Mouse (Mus musculus) embryonic facial prominence, embryonic 12.5 days (tissue): Measurements from ENCODE around the gene Mepe. TPM values are rescaled to one million over a fixed set of nuclear protein-coding genes. Genes with fewer than 3 reads are reported as not detected.

Experiments used
- ATAC-seq: fragments of 200-750 bp; cut with Nextera tagmentation; 2 replicates; pipeline ENCODE4 v1.8.0; 2017; ENCODE audit not compliant: insufficient number of reproducible peaks, insufficient read depth, low FRiP score, low TSS enrichment
- H3K27ac ChIP-seq: fragments of 300-500 bp; sonication (generic); 2 replicates; pipeline ENCODE4 v1.5.1; 2016; ENCODE audit warnings: mild to moderate bottlenecking
- H3K27me3 ChIP-seq: fragments of 300-500 bp; sonication (generic); 2 replicates; pipeline ENCODE4 v1.6.1; 2016; ENCODE audit warnings: mild to moderate bottlenecking, moderate library complexity
- H3K36me3 ChIP-seq: fragments of 300-500 bp; sonication (generic); 2 replicates; pipeline ENCODE4 v1.6.1; 2016; ENCODE audit warnings: mild to moderate bottlenecking
- H3K4me1 ChIP-seq: fragments of 300-500 bp; sonication (generic); 2 replicates; pipeline ENCODE4 v1.6.1; 2016
- H3K4me2 ChIP-seq: fragments of 300-500 bp; sonication (generic); replicated peaks from 2 replicates; pipeline ENCODE4 v1.6.1; 2016; ENCODE audit warnings: mild to moderate bottlenecking, moderate library complexity
- H3K4me3 ChIP-seq: fragments of 300-500 bp; sonication (generic); 2 replicates; pipeline ENCODE4 v1.5.1; 2016; ENCODE audit warnings: mild to moderate bottlenecking
- H3K9ac ChIP-seq: fragments of 300-500 bp; sonication (generic); 2 replicates; pipeline ENCODE4 v1.6.1; 2016; ENCODE audit warnings: mild to moderate bottlenecking, moderate library complexity
- H3K9me3 ChIP-seq: fragments of 300-500 bp; sonication (generic); 2 replicates; pipeline ENCODE4 v1.6.1; 2016; ENCODE audit warnings: mild to moderate bottlenecking, moderate library complexity
- WGBS: fragments of 180-500 bp; shearing (Covaris S2); methylation state at CpG from one replicate; pipeline ENCODE4 v1.1.7; 2016; 5-methylcytosine and 5-hydroxymethylcytosine counted together
- polyA plus RNA-seq: library from polyadenylated mRNA; unstranded; fragments of >200 nt; fragmentation: Nextera tagmentation; extraction: Ambion mirVana; gene quantifications from 2 replicates; pipeline ENCODE4 v1.2.1, GENCODE M21; 2016

Gene Mepe
- polyA plus RNA-seq, 1 experiment from 2014 or later: not detected

- peaks cover 6% of the 10 kb centered on the region; the same call in 1 of the 2 replicates for H3K36me3 ChIP-seq
- H3K9ac ChIP-seq: no peak overlapping the region
- no peak overlapping the region for H3K4me3 ChIP-seq
- ATAC-seq: 0 out of 2 replicates have a peak, but pooled peaks have one; percentile 28
- H3K9me3 ChIP-seq: no peaks in the 10 kb centered on the region
- no peak overlapping the region for H3K4me2 ChIP-seq
- H3K27me3 ChIP-seq: peaks cover 6% of the 10 kb centered on the region; the same call in 1 of the 2 replicates
- WGBS: 80% methylated on average over 6 of the region's 6 CpGs
- H3K4me1 ChIP-seq: no peaks in the 10 kb centered on the region
- no peak overlapping the region for H3K27ac ChIP-seq
Measured at GRCm38 (mm10) chr5:104333643-104334042, 8.5 kb downstream of the Mepe start.

GRCm38 (mm10) chr5:104334516-104334915 is 9.4 kb downstream of the Mepe start:
- H3K9me3 ChIP-seq: no peaks in the 10 kb centered on the region
- peaks cover 6% of the 10 kb centered on the region; the same call in 1 of the 2 replicates for H3K36me3 ChIP-seq
- no peak overlapping the region for H3K9ac ChIP-seq
- peaks cover 6% of the 10 kb centered on the region; the same call in 1 of the 2 replicates for H3K27me3 ChIP-seq
- H3K4me2 ChIP-seq: no peak overlapping the region
- WGBS: 76% methylated on average over 14 of the region's 14 CpGs
- H3K4me3 ChIP-seq: no peak overlapping the region
- no peak for ATAC-seq
- no peak overlapping the region for H3K27ac ChIP-seq
- H3K4me1 ChIP-seq: no peaks in the 10 kb centered on the region

GRCm38 (mm10) chr5:104335962-104336361 is 10.8 kb downstream of the Mepe start:
- no peak overlapping the region for H3K4me3 ChIP-seq
- no peak overlapping the region for H3K9ac ChIP-seq
- H3K9me3 ChIP-seq: no peaks in the 10 kb centered on the region
- no peak for ATAC-seq
- no peaks in the 10 kb centered on the region; the same call in 1 of the 2 replicates for H3K4me1 ChIP-seq
- H3K27ac ChIP-seq: no peak overlapping the region
- peaks cover 6% of the 10 kb centered on the region; the same call in 1 of the 2 replicates for H3K27me3 ChIP-seq
- peaks cover 6% of the 10 kb centered on the region; the same call in 1 of the 2 replicates for H3K36me3 ChIP-seq
- WGBS: 88% methylated on average over 5 of the region's 5 CpGs
- no peak overlapping the region for H3K4me2 ChIP-seq

GRCm38 (mm10) chr5:104337491-104337890 is 12.4 kb downstream of the Mepe start:
- Histone ChIP-seq H3K36me3 (no peaks in the 10 kb centered on the region), H3K9ac (no peak overlapping the region), H3K4me1 (no peaks in the 10 kb centered on the region; the same call in 1 of the 2 replicates), H3K9me3 (no peaks in the 10 kb centered on the region), H3K4me3 (no peak overlapping the region), H3K4me2 (no peak overlapping the region), H3K27ac (no peak overlapping the region), H3K27me3 (no peaks in the 10 kb centered on the region)
- 76% methylated on average over 4 of the region's 4 CpGs for WGBS
- ATAC-seq: no peak

GRCm38 (mm10) chr5:104339009-104339408 is 13.9 kb downstream of the Mepe start:
- Histone ChIP-seq H3K4me3 (no peak overlapping the region), H3K27ac (no peak overlapping the region), H3K9ac (no peak overlapping the region), H3K36me3 (no peaks in the 10 kb centered on the region), H3K27me3 (no peaks in the 10 kb centered on the region), H3K4me2 (no peak overlapping the region), H3K9me3 (no peaks in the 10 kb centered on the region), H3K4me1 (no peaks in the 10 kb centered on the region; the same call in 1 of the 2 replicates)
- ATAC-seq: no peak
- 80% methylated on average over 5 of the region's 5 CpGs for WGBS

- no peaks in the 10 kb centered on the region for H3K27me3 ChIP-seq
- 20% methylated on average over 14 of the region's 14 CpGs for WGBS
- no peaks in the 10 kb centered on the region for H3K9me3 ChIP-seq
- no peak; the same call in 1 of the 2 replicates for ATAC-seq
- H3K27ac ChIP-seq: no peak overlapping the region
- no peaks in the 10 kb centered on the region for H3K36me3 ChIP-seq
- no peak overlapping the region for H3K9ac ChIP-seq
- peak overlapping the region; percentile 32; the same call in 1 of the 2 replicates for H3K4me2 ChIP-seq
- H3K4me1 ChIP-seq: no peaks in the 10 kb centered on the region; the same call in 1 of the 2 replicates
- H3K4me3 ChIP-seq: no peak overlapping the region
Measured at GRCm38 (mm10) chr5:104339706-104340512, 14.8 kb downstream of the Mepe start.

- no peak for ATAC-seq
- H3K4me2 ChIP-seq: no peak overlapping the region
- H3K4me3 ChIP-seq: no peak overlapping the region
Measured at GRCm38 (mm10) chr5:104340513-104340829, 15.3 kb downstream of the Mepe start.

GRCm38 (mm10) chr5:104342881-104343280 is 17.8 kb downstream of the Mepe start:
- H3K4me2 ChIP-seq: no peak overlapping the region
- no peak overlapping the region for H3K27ac ChIP-seq
- H3K4me3 ChIP-seq: no peak overlapping the region
- no peaks in the 10 kb centered on the region for H3K36me3 ChIP-seq
- 35% methylated on average over 6 of the region's 6 CpGs for WGBS
- H3K4me1 ChIP-seq: no peaks in the 10 kb centered on the region; the same call in 1 of the 2 replicates
- H3K9ac ChIP-seq: no peak overlapping the region
- no peak for ATAC-seq
- H3K9me3 ChIP-seq: no peaks in the 10 kb centered on the region
- H3K27me3 ChIP-seq: no peaks in the 10 kb centered on the region

More at GRCm38 (mm10) chr5:104340513-104340829, 15.3 kb downstream of the Mepe start:
- no peaks in the 10 kb centered on the region for H3K36me3 ChIP-seq
- no peak overlapping the region for H3K9ac ChIP-seq
- no peaks in the 10 kb centered on the region for H3K27me3 ChIP-seq
- WGBS: 84% methylated on average over 4 of the region's 4 CpGs
- H3K4me1 ChIP-seq: no peaks in the 10 kb centered on the region; the same call in 1 of the 2 replicates
- H3K27ac ChIP-seq: no peak overlapping the region
- no peaks in the 10 kb centered on the region for H3K9me3 ChIP-seq

GRCm38 (mm10) chr5:104344526-104345240 is 19.6 kb downstream of the Mepe start:
- no peak overlapping the region for H3K4me2 ChIP-seq
- no peaks in the 10 kb centered on the region for H3K36me3 ChIP-seq
- WGBS: 73% methylated on average over 9 of the region's 9 CpGs
- H3K9me3 ChIP-seq: no peaks in the 10 kb centered on the region
- no peak overlapping the region for H3K4me3 ChIP-seq
- H3K4me1 ChIP-seq: no peaks in the 10 kb centered on the region; the same call in 1 of the 2 replicates
- ATAC-seq: no peak
- no peak overlapping the region for H3K27ac ChIP-seq
- H3K27me3 ChIP-seq: no peaks in the 10 kb centered on the region
- no peak overlapping the region for H3K9ac ChIP-seq

GRCm38 (mm10) chr5:104345241-104345630 is 20.1 kb downstream of the Mepe start:
- Histone ChIP-seq H3K27ac (no peak overlapping the region), H3K4me1 (no peaks in the 10 kb centered on the region), H3K9me3 (no peaks in the 10 kb centered on the region), H3K4me2 (no peak overlapping the region), H3K4me3 (no peak overlapping the region), H3K9ac (no peak overlapping the region), H3K36me3 (no peaks in the 10 kb centered on the region), H3K27me3 (no peaks in the 10 kb centered on the region)
- 66% methylated on average over 6 of the region's 6 CpGs for WGBS
- ATAC-seq: no peak

GRCm38 (mm10) chr5:104351041-104351440 is 25.9 kb downstream of the Mepe start:
- Histone ChIP-seq H3K4me2 (no peak overlapping the region), H3K27me3 (no peaks in the 10 kb centered on the region), H3K4me1 (no peaks in the 10 kb centered on the region), H3K9me3 (no peaks in the 10 kb centered on the region), H3K9ac (no peak overlapping the region), H3K36me3 (no peaks in the 10 kb centered on the region), H3K4me3 (no peak overlapping the region), H3K27ac (no peak overlapping the region)
- WGBS: 65% methylated on average over 1 of the region's 1 CpGs
- ATAC-seq: no peak

GRCm38 (mm10) chr5:104351874-104352273 is 26.7 kb downstream of the Mepe start:
- Histone ChIP-seq H3K36me3 (no peaks in the 10 kb centered on the region), H3K4me2 (no peak overlapping the region), H3K27me3 (no peaks in the 10 kb centered on the region), H3K4me1 (no peaks in the 10 kb centered on the region), H3K4me3 (no peak overlapping the region), H3K9ac (no peak overlapping the region), H3K9me3 (no peaks in the 10 kb centered on the region), H3K27ac (no peak overlapping the region)
- no peak for ATAC-seq
- WGBS: 67% methylated on average over 5 of the region's 5 CpGs
